ENCODE assay signal across 7 mouse cellular contexts in genomic region chr3:96499481-96500288, GRCm38 (mm10). TPM values are rescaled to one million over a fixed set of nuclear protein-coding genes. Genes with fewer than 3 reads are reported as not detected.
A peak's percentile ranks its signal among the peaks of the same experiment; 100 is the strongest.
DNase-seq lines count a peak whose midpoint lies in the region; ATAC-seq lines count a peak whose summit lies in the region.

No protein-coding gene starts in this region.

- H3K4me3 ChIP-seq in intestine, embryonic 16.5 days (ENCODE audit: low read length): peak overlapping the region; percentile 76
- H3K4me3 ChIP-seq in midbrain, embryonic 10.5 days: peak overlapping the region; percentile 71

- H3K36me3 ChIP-seq in intestine, embryonic 16.5 days (ENCODE audit: control insufficient read depth, insufficient read depth, low read length): no peaks in the 10 kb centered on the region
- no peaks in the 10 kb centered on the region for H3K36me3 ChIP-seq in midbrain, embryonic 10.5 days

- DNase-seq in adrenal gland, adult 8-10 months: peak; percentile 74
- peak; percentile 90 for DNase-seq in embryo, embryonic 9.5 days (ENCODE audit: extremely low spot score)
- peak; percentile 44 to 71 for DNase-seq in gastrocnemius, postnatal 4 days (ENCODE audit: low spot score in 2 of 2)
- peak; percentile 77 to 82 for DNase-seq in left cerebral cortex, postnatal 36 days (ENCODE audit: low spot score in 2 of 2)
- DNase-seq in midbrain, embryonic 10.5 days (ENCODE audit: low spot score): peak; percentile 81
- peak; percentile 76 for DNase-seq in right cerebral cortex, postnatal 4 days

- intact Hi-C loops in left cerebral cortex, postnatal 36 days (cut with DNase I): loop anchor here (2.0 to 5.0 kb wide), 2 partner anchors 99 to 222 kb away; no protein-coding TSS in a partner anchor

- peak overlapping the region; percentile 45 for H3K4me2 ChIP-seq in intestine, embryonic 16.5 days (ENCODE audit: low read depth, low read length)

- under 1% methylated on average over 36 of the region's 36 CpGs for WGBS in intestine, embryonic 16.5 days
- WGBS in midbrain, embryonic 10.5 days: under 1% methylated on average over 36 of the region's 36 CpGs

- peak overlapping the region; percentile 81 for H3K9ac ChIP-seq in intestine, embryonic 16.5 days (ENCODE audit: low read depth, low read length)

- ATAC-seq in intestine, embryonic 16.5 days: peak; percentile 43

- H3K9me3 ChIP-seq in intestine, embryonic 16.5 days (ENCODE audit: control insufficient read depth, low read length): no peaks in the 10 kb centered on the region
- H3K9me3 ChIP-seq in midbrain, embryonic 10.5 days (replicated peaks): no peaks in the 10 kb centered on the region

- 0 out of 2 replicates have a peak, but pooled peaks cover 3% of the 10 kb centered on the region for H3K4me1 ChIP-seq in intestine, embryonic 16.5 days (ENCODE audit: control insufficient read depth, insufficient read depth, low read length)
- peaks cover 28% of the 10 kb centered on the region for H3K4me1 ChIP-seq in midbrain, embryonic 10.5 days

- H3K27me3 ChIP-seq in intestine, embryonic 16.5 days (replicated peaks; ENCODE audit: control insufficient read depth, insufficient read depth, low read length): no peaks in the 10 kb centered on the region
- peaks cover 12% of the 10 kb centered on the region for H3K27me3 ChIP-seq in midbrain, embryonic 10.5 days (ENCODE audit: low read depth, poor library complexity, severe bottlenecking)

- peak overlapping the region; percentile 95 for H3K27ac ChIP-seq in intestine, embryonic 16.5 days (ENCODE audit: low read length)
- H3K27ac ChIP-seq in midbrain, embryonic 10.5 days (replicated peaks): peak overlapping the region; percentile 85

RNA-seq across cellular contexts. Expression of gene Hfe2, which starts 25.3 kb away (rescaled TPM):
- under 1 TPM in 1 of 4 experiments, not detected in 3; 0.27 TPM for total RNA-seq in adrenal gland, adult 8-10 months (2022)
- total RNA-seq in gastrocnemius, postnatal 4 days (2021): 100 to 1,000 TPM; 283 to 297 TPM
- 0.15 and 0.37 TPM in 2 replicates for polyA plus RNA-seq in intestine, embryonic 16.5 days (2015; fragmentation: Nextera tagmentation; extraction: Ambion mirVana)
- 1 to 10 TPM in 1 of 2 experiments, under 1 TPM in 1; 0.77 to 2.1 TPM for total RNA-seq in left cerebral cortex, postnatal 36 days (2021)
- 1.5 and 2.1 TPM in 2 replicates for polyA plus RNA-seq in midbrain, embryonic 10.5 days (2016; fragmentation: Nextera tagmentation; extraction: Ambion mirVana)

RNA-seq across cellular contexts. Expression of gene BC107364, which starts 47.6 kb away (rescaled TPM):
- not detected for total RNA-seq in adrenal gland, adult 8-10 months (2022)
- not detected for total RNA-seq in gastrocnemius, postnatal 4 days (2021)
- 0.12 and 0.21 TPM in 2 replicates for polyA plus RNA-seq in intestine, embryonic 16.5 days (2015; fragmentation: Nextera tagmentation; extraction: Ambion mirVana)
- total RNA-seq in left cerebral cortex, postnatal 36 days (2021): not detected
- polyA plus RNA-seq in midbrain, embryonic 10.5 days (2016; fragmentation: Nextera tagmentation; extraction: Ambion mirVana): 0.20 and 0.30 TPM in 2 replicates

RNA-seq across cellular contexts. Expression of gene Txnip, which starts 58.1 kb away (rescaled TPM):
- total RNA-seq in adrenal gland, adult 8-10 months (2022): 100 to 1,000 TPM; 374 to 825 (median 652) TPM
- total RNA-seq in gastrocnemius, postnatal 4 days (2021): 100 to 1,000 TPM; 318 to 360 TPM
- polyA plus RNA-seq in intestine, embryonic 16.5 days (2015; fragmentation: Nextera tagmentation; extraction: Ambion mirVana): 146 and 152 TPM in 2 replicates
- total RNA-seq in left cerebral cortex, postnatal 36 days (2021): 10 to 100 TPM; 19.5 to 21.8 TPM
- 31.5 and 41.7 TPM in 2 replicates for polyA plus RNA-seq in midbrain, embryonic 10.5 days (2016; fragmentation: Nextera tagmentation; extraction: Ambion mirVana)

Comparison
In these comparisons a context has a peak if more than half of its experiments do, and no peak if none do; other contexts are left out.
1. Peak in every context shown above with its lines: DNase-seq, ATAC-seq, H3K4me3 ChIP-seq and H3K27ac ChIP-seq.
2. RNA of gene Hfe2, which starts 25.3 kb away (total RNA-seq): 283 to 297 TPM in gastrocnemius, postnatal 4 days; 0.77 to 2.1 TPM in left cerebral cortex, postnatal 36 days and 0.27 TPM in adrenal gland, adult 8-10 months; every median in the first group is over 10 times any median in the second.
3. RNA of gene Txnip, which starts 58.1 kb away (total RNA-seq): 374 to 825 TPM in adrenal gland, adult 8-10 months and 318 to 360 TPM in gastrocnemius, postnatal 4 days; 19.5 to 21.8 TPM in left cerebral cortex, postnatal 36 days; every median in the first group is over 10 times any median in the second.